Mouse (Mus musculus): Measurements from ENCODE around the gene Lce1m. TPM values are rescaled to one million over a fixed set of nuclear protein-coding genes. Genes with fewer than 3 reads are reported as not detected.
"Not testable (repeated sequence)": the region's sequence is repeated elsewhere in the genome, so short reads cannot be mapped to it uniquely, and the experiment has no call there.

The Lce1m gene
- not detected for polyA plus RNA-seq (2017; shearing (Covaris generic))

DNA sequence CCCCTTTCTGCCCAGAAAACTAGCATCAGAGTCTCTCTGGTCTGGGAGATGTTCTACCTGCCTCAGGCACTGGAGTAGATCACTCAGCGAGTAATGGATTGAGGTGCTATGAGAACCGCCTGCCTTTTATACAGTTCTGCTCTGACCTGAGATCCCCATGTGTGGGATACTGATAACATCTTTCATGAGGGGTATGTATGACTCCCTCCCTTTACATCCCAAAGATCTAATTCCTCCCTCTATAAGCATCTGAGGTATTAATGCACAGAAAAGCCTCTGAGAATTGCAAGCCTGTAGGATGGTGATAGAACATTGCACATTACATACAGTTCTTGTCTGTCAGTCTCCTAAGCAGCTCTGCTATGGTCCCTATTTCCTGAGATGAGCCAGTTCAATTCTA is at the start of gene Lce1m:
Gene Lce1m, minus strand, starts transcription at position 101 of the 400 bp plus-strand sequence.
- ATAC-seq, result no peak

DNA sequence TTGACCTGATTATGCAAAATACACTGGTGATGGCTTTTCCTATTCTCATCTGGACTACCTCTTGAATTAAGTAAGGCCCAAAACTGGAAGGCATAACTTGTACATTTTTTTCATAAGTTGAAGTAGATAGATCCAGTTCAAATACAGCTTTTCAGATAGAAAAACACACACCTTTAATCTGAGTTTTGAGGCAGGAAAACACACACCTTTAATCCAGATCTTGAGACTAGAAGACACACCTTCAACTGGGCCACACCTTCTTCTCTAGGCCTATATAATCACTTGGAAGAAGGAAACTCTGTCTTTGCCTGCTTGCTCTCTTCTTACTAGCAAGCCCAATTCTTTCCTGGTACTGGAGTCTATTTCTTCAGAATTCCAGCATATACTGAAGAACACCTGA is 49.7 kb upstream of the Lce1m start, which contains the start of gene Gm4858:
Gene Gm4858, plus strand, starts transcription at position 301 of the 400 bp plus-strand sequence.
- not testable (repeated sequence) for ATAC-seq

DNA sequence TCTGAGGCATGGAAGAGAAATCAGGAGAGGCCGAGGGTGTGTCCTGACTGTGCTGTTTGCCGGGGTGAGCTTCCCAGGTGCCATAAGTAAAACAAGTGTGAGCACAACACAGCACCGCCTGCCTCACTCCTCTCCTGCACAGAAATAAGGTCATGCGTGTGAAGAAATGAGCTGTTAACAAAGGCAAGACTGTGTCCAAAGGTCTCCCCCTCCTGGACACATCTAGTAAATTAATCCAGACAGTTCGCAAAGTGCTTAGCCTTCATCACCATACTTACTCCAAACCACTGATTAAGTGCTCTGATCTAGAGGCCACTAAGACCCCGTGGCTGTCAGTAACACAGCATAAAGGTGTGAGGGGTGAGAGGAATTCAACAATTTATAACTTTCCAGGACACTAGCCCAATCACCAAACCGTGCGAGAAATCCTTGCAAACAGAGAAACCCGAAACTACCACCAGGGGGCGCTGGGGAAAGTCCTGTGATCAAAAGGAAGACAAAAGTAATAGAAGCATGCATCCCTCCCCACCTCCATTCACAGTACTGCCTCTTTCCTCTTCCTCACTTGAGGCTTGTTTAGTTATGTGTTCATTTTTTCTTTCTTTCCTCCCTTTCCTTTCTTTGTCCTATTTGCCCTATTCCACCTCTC is 34.1 kb upstream of the Lce1m start:
- no peak for ATAC-seq

DNA sequence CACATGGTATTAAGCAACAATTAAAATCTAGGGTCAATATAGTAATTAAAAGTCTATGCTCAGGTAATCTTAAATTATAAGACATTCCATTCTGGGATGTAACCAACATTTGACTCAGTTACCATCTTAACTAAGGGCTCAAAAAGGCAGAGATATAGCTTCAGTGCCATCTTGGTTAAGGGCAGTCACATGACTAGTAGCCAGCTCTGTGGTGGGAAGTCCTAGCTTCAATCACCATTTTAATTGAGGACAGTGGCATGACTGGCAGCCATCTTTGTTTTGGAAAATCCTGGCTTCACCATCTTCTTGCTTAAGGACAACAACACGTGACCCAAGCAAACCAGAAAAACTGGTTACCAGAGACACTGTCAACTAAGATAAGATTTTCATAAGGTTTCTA is 31.3 kb upstream of the Lce1m start:
- no peak for ATAC-seq

DNA sequence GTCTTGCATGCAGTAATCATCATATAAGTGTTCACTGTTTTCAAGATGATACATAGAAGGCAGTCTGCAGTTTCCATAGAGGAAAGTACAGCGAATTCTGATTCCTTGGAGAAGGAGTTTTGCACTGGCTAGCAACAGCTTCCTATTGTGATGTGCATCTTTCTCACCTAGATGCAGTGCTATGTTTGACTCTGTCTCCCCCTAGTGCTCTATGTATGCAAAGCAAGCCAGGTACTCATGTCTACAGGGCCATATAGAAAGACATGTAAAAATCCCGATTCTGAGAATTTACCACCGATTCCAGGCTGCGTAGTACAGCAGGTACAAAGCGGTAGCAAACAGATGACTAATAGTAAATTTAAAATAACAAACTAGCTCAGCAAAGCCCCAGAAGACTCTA is 12.6 kb upstream of the Lce1m start:
- no peak for ATAC-seq

DNA sequence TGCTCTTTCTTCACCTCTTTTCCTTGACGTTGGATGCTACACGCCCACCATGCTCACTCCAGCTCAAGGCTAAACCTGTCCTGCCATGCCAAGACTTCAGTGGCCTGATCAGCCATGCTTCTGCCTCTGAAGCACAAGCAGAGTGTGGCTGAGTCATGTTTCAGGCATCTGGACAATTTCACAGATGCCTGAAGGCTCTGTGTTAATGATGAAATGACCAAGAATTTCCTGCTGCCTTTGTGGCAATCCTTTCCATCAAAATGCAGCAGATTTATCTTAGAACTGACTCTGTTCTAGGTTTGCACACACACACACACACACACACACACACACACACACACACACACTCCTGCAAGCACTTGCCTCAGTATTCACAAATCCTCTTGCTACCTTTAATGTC is 6.6 kb upstream of the Lce1m start:
- no peak for ATAC-seq

DNA sequence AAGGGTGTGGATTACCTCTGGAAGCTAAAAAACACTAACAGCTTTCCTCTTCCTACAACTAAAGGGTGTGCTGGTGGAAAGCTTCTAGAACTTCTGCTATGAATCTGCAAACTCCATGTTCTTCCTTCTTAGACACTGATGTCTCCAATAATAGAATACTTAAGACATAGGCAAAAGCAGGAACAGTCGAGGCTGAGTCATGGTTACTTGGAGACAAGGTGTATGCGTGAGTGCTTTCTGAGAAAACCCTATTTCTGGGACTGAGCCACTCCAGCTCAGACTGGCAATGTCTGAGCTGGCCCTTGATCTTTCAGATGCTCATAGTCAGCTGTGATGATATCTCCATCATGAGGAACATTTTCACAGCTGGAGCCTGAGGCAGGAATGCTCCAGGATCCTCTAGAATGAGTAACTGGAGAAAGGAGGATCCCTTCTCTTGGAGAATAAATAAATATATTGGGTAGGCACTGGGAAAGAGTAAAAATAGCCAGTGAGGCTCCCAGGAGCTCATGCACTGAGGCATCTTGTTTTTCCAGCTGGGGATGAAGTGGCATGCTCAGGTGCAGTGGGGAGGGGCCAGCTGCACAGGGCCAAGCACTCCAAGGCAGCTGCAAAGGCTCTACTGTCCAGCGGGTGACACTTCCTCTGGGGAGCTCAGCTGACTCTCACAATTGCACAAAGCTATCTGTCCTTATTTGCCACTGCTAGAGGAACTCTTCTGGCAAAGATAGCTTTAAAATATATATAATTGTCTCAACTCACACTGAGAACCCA is 4.7 kb upstream of the Lce1m start:
- no peak for ATAC-seq

DNA sequence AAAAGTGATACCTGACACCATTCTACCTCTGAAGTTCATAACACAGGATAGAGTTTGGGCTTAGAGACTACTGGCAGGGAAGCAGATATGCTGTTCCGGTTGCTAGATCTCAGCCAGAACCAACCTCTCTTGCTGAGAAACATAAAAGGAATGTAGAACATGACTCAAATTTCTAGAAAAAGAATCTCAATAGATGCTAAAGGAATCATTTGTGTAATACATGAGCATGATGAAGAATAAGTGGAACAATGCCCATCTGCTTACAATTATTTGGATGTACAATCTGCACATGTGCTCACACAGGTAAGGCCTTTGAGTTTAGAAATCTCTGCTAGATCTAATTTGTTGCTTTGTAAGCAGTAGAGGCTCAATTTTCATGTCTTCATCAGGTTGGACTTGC is 2.3 kb upstream of the Lce1m start:
- no peak for ATAC-seq

DNA sequence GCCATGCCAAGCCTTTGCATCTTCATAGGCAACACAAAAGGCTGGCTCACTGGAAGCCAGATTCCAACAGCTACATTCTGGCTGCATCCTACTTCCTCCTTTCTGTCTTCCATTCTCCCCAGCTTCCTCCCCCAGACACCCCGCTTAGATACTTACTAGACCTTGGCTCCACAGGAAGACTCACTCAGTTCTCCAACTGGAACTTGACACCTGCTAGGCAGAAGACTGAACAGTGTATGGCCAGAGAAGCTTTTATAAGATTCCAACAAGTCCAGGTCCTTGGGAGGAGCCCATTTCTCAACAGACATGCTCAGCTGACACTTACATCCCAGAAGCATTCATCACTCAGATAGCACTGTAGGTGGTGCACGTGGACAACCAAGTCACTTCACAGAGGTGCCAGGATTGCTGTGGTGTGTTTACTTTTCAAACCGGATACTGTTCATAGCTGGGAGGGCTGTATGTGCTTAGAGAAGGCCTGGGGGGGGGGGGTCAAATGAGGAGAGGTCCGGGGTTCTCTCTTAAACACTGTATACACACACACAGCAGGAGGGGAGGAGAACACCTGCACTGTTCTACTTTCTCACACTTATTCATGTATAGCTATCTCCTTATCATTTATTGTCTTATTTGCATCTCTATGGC is 3.3 kb downstream of the Lce1m start, which contains the start of gene Crct1:
Gene Crct1, minus strand, starts transcription at position 228 of the 645 bp plus-strand sequence.
- ATAC-seq, result no peak

DNA sequence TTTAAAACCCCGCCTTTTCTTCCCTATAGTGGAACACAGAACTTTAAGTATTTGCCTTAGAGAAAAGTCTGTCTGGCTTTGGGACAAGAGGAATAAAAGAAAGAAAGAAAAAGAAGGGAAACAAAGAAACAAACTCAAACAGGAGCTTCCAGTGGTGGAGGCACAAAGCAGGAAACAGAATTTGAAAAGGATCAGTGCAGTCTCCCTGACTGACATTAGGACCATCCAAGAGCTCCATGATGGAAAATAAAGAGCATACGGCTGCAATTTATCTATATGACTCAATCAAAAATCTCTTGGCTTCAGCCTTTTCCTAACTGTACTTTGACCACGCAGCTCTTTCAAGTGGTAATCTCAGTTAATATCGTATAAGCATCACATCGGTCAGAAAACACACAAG is 4.0 kb downstream of the Lce1m start:
- no peak for ATAC-seq

DNA sequence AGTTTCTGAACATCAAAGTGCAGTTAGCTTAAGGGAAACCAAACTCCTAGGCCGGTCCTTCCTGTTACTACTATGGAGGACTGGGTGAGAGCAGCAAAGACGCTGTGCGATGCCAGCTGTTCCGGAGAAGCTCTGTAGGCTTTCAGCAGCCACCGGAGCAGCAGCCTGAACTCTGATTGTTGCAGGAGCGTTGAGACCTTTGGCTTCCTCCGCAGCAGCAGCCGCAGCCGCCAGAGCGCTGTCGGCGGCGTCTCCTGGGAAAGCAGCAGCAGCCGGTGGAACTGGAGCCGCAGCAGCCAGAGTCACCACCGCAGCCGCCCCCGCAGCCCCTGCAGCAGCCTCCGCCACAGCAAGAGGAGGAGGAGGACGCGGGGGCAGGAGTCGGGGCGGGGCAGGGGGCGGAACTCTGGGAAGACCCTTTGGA is 4.5 kb downstream of the Lce1m start:
- ATAC-seq, result no peak

DNA sequence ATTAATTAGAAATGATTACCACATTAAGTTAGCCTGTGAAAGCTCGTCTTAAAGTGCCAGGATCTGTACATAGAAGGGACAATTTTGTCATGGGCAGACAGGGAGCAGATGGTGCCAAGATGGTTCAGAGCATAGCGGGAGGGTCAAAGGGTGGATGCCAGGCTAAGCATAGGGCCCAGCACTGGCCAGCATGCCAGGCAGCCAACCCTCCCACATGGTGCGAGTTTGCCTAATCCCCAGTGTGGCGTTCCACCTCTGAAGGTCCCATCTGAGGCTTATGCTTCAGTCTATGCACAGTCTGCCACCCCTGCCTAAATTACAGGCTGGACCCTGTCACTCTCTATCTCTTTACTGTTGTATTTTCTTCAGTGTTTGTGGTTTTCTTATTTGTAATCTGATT is 16.0 kb downstream of the Lce1m start:
- no peak for ATAC-seq

DNA sequence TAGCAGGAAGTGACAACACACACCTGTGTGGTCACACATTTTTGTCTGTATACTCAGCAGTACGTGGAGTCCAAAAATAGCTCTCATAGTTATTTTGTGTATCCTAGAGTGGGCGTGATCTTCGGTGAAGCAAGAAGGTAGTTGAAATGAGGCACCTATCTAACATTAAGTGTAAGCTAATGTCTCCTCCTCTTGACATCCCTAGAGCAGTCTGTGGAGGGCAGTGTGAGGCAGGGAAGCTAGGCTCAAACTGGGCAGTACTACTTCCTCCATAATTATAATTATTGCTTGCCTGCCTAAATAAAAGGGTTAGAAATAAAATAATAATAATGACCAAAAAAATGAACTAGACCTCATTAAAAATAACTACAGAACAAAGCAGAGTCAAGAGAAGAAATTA is 18.2 kb downstream of the Lce1m start:
- ATAC-seq, result no peak

DNA sequence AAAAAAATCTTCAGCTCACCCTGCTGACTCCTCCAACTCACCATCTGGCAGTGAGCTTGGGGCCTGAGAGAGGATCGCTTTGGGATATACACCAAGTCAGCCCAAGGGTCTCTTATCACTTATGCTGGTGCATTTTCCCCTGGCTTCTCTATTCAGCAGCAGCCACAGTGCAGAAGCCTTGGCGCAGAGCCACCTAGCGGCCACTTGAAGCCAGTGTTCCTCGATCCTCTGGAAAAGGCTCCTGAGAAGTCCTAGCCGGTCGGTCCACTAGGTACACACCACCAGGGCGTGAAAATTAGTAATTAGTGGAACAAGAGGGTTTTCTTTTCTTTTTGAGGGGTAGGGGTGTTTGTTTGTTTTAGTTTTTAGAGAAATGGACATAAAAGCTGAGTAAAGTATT is 20.2 kb downstream of the Lce1m start:
- no peak for ATAC-seq

DNA sequence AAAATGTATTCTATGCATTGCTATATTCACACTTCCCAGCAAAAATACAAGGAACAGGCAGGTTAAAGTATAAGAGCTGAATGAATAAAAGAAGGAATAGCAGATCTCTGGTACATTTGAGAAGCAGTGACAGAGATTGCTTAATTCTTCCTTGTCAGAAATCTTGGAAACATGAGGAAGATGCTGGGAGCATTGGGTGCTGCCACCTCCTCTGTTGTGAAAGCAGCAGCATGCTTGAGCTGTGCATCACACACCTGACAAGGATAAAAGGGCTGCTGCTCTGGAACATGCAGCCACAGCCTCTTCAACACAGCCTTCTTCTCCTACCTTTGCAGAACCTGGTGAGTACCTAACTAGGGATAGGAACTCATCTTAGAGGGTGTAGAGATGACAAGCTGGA is 26.9 kb downstream of the Lce1m start, which contains the start of gene Lce3f:
Gene Lce3f, plus strand, starts transcription at position 301 of the 400 bp plus-strand sequence.
- no peak for ATAC-seq

DNA sequence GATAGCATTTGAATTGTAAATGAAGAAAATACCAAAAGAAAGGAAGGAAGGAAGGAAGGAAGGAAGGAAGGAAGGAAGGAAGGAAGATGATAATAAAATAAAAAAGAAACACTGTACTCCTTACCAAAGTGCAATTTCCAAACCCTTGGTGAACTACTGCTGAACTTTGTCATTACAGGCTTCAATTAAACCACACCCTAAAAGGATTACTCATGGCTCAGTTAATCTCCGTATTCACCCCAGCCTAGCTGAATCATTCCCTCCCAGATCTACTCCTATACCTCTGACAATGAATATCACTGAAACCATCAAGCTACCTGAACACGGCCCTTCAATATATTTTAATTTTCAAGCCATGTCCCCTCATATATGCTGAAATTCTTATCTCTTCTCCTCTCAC is 40.4 kb downstream of the Lce1m start:
- no peak for ATAC-seq

Other genes starting within 250 kb of the Lce1m start
- gene Lce1i, start 240.2 kb downstream of the Lce1m start, polyA plus RNA-seq (2017; shearing (Covaris generic)), result not detected
- not detected for gene Lce1j, start 228.5 kb downstream of the Lce1m start, polyA plus RNA-seq (2017; shearing (Covaris generic))
- gene Lce1k, start 211.2 kb downstream of the Lce1m start, polyA plus RNA-seq (2017; shearing (Covaris generic)), result not detected
- gene Kprp, start 191.8 kb downstream of the Lce1m start, polyA plus RNA-seq (2017; shearing (Covaris generic)), result not detected
- gene Lce1l, start 167.8 kb downstream of the Lce1m start, polyA plus RNA-seq (2017; shearing (Covaris generic)), result not detected
- gene 2310050C09Rik, start 148.8 kb downstream of the Lce1m start, polyA plus RNA-seq (2017; shearing (Covaris generic)), result not detected
- not detected for gene Lce3a, start 92.8 kb downstream of the Lce1m start, polyA plus RNA-seq (2017; shearing (Covaris generic))
- gene Lce3b, start 86.1 kb downstream of the Lce1m start, polyA plus RNA-seq (2017; shearing (Covaris generic)), result not detected
- not detected for gene Lce3c, start 74.6 kb downstream of the Lce1m start, polyA plus RNA-seq (2017; shearing (Covaris generic))
- gene Lce3d, start 61.7 kb downstream of the Lce1m start, polyA plus RNA-seq (2017; shearing (Covaris generic)), result not detected
- not detected for gene Lce3e, start 52.0 kb downstream of the Lce1m start, polyA plus RNA-seq (2017; shearing (Covaris generic))
- gene Lce3f, start 26.8 kb downstream of the Lce1m start, polyA plus RNA-seq (2017; shearing (Covaris generic)), result not detected
- gene Crct1, start 3.4 kb downstream of the Lce1m start, polyA plus RNA-seq (2017; shearing (Covaris generic)), result not detected
- not detected for gene Gm4858, start 49.8 kb upstream of the Lce1m start, polyA plus RNA-seq (2017; shearing (Covaris generic))
- gene Crnn, start 125.7 kb upstream of the Lce1m start, polyA plus RNA-seq (2017; shearing (Covaris generic)), result not detected
- gene Flg2, start 178.2 kb upstream of the Lce1m start, polyA plus RNA-seq (2017; shearing (Covaris generic)), result not detected